Mouse (Mus musculus): ENCODE results near the gene Fancc. TPM values are rescaled to one million over a fixed set of nuclear protein-coding genes. Genes with fewer than 3 reads are reported as not detected.
A peak's percentile ranks its signal among the peaks of the same experiment; 100 is the strongest.

The Fancc gene
- polyA plus RNA-seq, 1 experiment from 2014 or later = 12.8 TPM

GRCm38 (mm10) chr13:63274488-63275166 lies 222.5 kb downstream of the Fancc start:
- ATAC-seq (no peak), DNase-seq (ENCODE audit: low spot score) (no peak)
- peaks cover 5% of the 10 kb centered on the region; the same call in 1 of the 2 replicates for H3K27me3 ChIP-seq (replicated peaks; ENCODE audit: control insufficient read depth, insufficient read depth, low read length)
- H3K4me3 ChIP-seq (ENCODE audit: low read depth, low read length) = no peak overlapping the region
- no peaks in the 10 kb centered on the region for H3K36me3 ChIP-seq (ENCODE audit: control insufficient read depth, insufficient read depth, low read length)
- 67% methylated on average over 10 of the region's 10 CpGs for WGBS
- H3K9ac ChIP-seq (ENCODE audit: low read length) = no peak overlapping the region
- H3K27ac ChIP-seq (ENCODE audit: low read depth, low read length) = no peak overlapping the region
- H3K9me3 ChIP-seq (replicated peaks; ENCODE audit: control insufficient read depth, low read length) = no peaks in the 10 kb centered on the region
- H3K4me1 ChIP-seq (ENCODE audit: control insufficient read depth, insufficient read depth, low read length) = peaks cover 23% of the 10 kb centered on the region
- peak overlapping the region; percentile 73; the same call in 1 of the 2 replicates for H3K4me2 ChIP-seq (ENCODE audit: low read length)

GRCm38 (mm10) chr13:63273859-63274258 lies 223.2 kb downstream of the Fancc start:
- Histone ChIP-seq H3K4me1 (ENCODE audit: control insufficient read depth, insufficient read depth, low read length) (peaks cover 16% of the 10 kb centered on the region), H3K4me2 (ENCODE audit: low read length) (peak overlapping the region; percentile 73), H3K9ac (ENCODE audit: low read length) (no peak overlapping the region), H3K36me3 (ENCODE audit: control insufficient read depth, insufficient read depth, low read length) (no peaks in the 10 kb centered on the region), H3K27me3 (replicated peaks; ENCODE audit: control insufficient read depth, insufficient read depth, low read length) (peaks cover 5% of the 10 kb centered on the region; the same call in 1 of the 2 replicates), H3K9me3 (replicated peaks; ENCODE audit: control insufficient read depth, low read length) (no peaks in the 10 kb centered on the region), H3K27ac (ENCODE audit: low read depth, low read length) (no peak overlapping the region), H3K4me3 (ENCODE audit: low read depth, low read length) (no peak overlapping the region)
- ATAC-seq (no peak), DNase-seq (ENCODE audit: low spot score) (no peak)
- WGBS = 34% methylated on average over 2 of the region's 2 CpGs

GRCm38 (mm10) chr13:63272602-63273229 lies 224.4 kb downstream of the Fancc start:
- peak overlapping the region; percentile 73 for H3K4me2 ChIP-seq (ENCODE audit: low read length)

GRCm38 (mm10) chr13:63272017-63272601 lies 225.0 kb downstream of the Fancc start:
- peak; percentile 26 for DNase-seq (ENCODE audit: low spot score)

More at GRCm38 (mm10) chr13:63272602-63273229, 224.4 kb downstream of the Fancc start:
- H3K9ac ChIP-seq (ENCODE audit: low read length) = peak overlapping the region; percentile 60
- no peaks in the 10 kb centered on the region for H3K36me3 ChIP-seq (ENCODE audit: control insufficient read depth, insufficient read depth, low read length)
- DNase-seq (ENCODE audit: low spot score) (peak; percentile 77), ATAC-seq (peak; percentile 91)
- WGBS = under 1% methylated on average over 26 of the region's 27 CpGs
- peak overlapping the region; percentile 37 for H3K4me3 ChIP-seq (ENCODE audit: low read depth, low read length)
- no peaks in the 10 kb centered on the region for H3K9me3 ChIP-seq (replicated peaks; ENCODE audit: control insufficient read depth, low read length)
- peaks cover 12% of the 10 kb centered on the region for H3K4me1 ChIP-seq (ENCODE audit: control insufficient read depth, insufficient read depth, low read length)
- H3K27ac ChIP-seq (ENCODE audit: low read depth, low read length) = no peak overlapping the region
- H3K27me3 ChIP-seq (replicated peaks; ENCODE audit: control insufficient read depth, insufficient read depth, low read length) = peaks cover 5% of the 10 kb centered on the region; the same call in 1 of the 2 replicates

DNA sequence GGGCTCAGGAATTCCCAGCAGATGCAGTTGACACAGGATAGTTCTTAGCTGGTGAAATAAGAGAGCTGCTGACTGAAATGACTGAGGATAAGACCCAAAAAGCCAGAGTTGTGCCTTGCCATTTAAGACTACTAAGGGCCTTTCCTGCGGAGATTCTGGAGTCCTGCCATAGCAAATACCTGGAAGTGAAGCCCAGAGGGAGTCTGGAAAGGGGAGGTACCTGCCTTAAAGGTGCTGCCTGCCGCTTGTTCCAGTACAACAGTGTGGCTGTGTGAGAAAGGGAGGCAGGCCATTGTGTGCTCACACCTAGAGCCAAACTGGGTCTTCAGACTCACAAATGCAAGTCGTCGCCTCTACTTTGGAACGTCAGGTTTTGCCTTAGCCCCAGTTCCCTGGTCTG lies 226.9 kb downstream of the Fancc start:
- no peak for ATAC-seq

More at GRCm38 (mm10) chr13:63272017-63272601, 225.0 kb downstream of the Fancc start:
- ATAC-seq = peak; percentile 44
- H3K4me1 ChIP-seq (ENCODE audit: control insufficient read depth, insufficient read depth, low read length) = peaks cover 12% of the 10 kb centered on the region
- H3K9me3 ChIP-seq (replicated peaks; ENCODE audit: control insufficient read depth, low read length) = no peaks in the 10 kb centered on the region
- H3K36me3 ChIP-seq (ENCODE audit: control insufficient read depth, insufficient read depth, low read length) = no peaks in the 10 kb centered on the region
- peak overlapping the region; percentile 37 for H3K4me3 ChIP-seq (ENCODE audit: low read depth, low read length)
- H3K27me3 ChIP-seq (replicated peaks; ENCODE audit: control insufficient read depth, insufficient read depth, low read length) = peaks cover 5% of the 10 kb centered on the region; the same call in 1 of the 2 replicates
- H3K9ac ChIP-seq (ENCODE audit: low read length) = peak overlapping the region; percentile 60
- H3K4me2 ChIP-seq (ENCODE audit: low read length) = peak overlapping the region; percentile 73
- H3K27ac ChIP-seq (ENCODE audit: low read depth, low read length) = no peak overlapping the region
- WGBS = 4% methylated on average over 16 of the region's 16 CpGs

DNA sequence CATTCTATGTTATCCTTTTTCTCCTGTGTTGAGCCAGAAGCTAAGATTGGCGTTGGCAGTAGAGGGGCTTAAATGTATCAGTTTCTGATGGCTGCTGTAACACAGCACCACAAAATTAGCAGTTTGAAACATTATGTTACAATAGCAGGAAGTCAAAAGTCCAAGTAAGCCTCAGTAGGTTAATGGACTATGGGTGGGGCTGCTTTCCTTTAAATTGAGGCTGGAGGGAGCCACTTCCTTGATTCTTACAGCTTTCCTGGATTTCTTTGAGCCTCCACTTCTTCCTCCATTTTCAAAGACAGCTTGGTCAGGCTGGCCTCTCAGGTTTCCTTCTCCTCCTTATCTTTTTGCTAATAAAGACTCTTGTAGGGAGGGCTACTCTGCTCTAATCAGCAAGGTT lies 228.3 kb downstream of the Fancc start:
- Histone ChIP-seq H3K27me3 (replicated peaks; ENCODE audit: control insufficient read depth, insufficient read depth, low read length) (peaks cover 5% of the 10 kb centered on the region; the same call in 1 of the 2 replicates), H3K4me1 (ENCODE audit: control insufficient read depth, insufficient read depth, low read length) (peaks cover 8% of the 10 kb centered on the region), H3K4me2 (ENCODE audit: low read length) (no peak overlapping the region), H3K4me3 (ENCODE audit: low read depth, low read length) (no peak overlapping the region), H3K9me3 (replicated peaks; ENCODE audit: control insufficient read depth, low read length) (no peaks in the 10 kb centered on the region), H3K27ac (ENCODE audit: low read depth, low read length) (no peak overlapping the region), H3K9ac (ENCODE audit: low read length) (no peak overlapping the region), H3K36me3 (ENCODE audit: control insufficient read depth, insufficient read depth, low read length) (no peaks in the 10 kb centered on the region)
- no peak for ATAC-seq
- 91% methylated on average over 1 of the region's 1 CpGs for WGBS
- no peak for DNase-seq (ENCODE audit: low spot score)

More for the DNA sequence above, 226.9 kb downstream of the Fancc start:
- WGBS = 34% methylated on average over 5 of the region's 5 CpGs
- no peak overlapping the region for H3K27ac ChIP-seq (ENCODE audit: low read depth, low read length)
- no peaks in the 10 kb centered on the region for H3K36me3 ChIP-seq (ENCODE audit: control insufficient read depth, insufficient read depth, low read length)
- H3K4me2 ChIP-seq (ENCODE audit: low read length) = no peak overlapping the region
- H3K9me3 ChIP-seq (replicated peaks; ENCODE audit: control insufficient read depth, low read length) = no peaks in the 10 kb centered on the region
- H3K4me3 ChIP-seq (ENCODE audit: low read depth, low read length) = no peak overlapping the region
- peaks cover 12% of the 10 kb centered on the region for H3K4me1 ChIP-seq (ENCODE audit: control insufficient read depth, insufficient read depth, low read length)
- peaks cover 5% of the 10 kb centered on the region; the same call in 1 of the 2 replicates for H3K27me3 ChIP-seq (replicated peaks; ENCODE audit: control insufficient read depth, insufficient read depth, low read length)
- DNase-seq (ENCODE audit: low spot score) = no peak
- H3K9ac ChIP-seq (ENCODE audit: low read length) = no peak overlapping the region

DNA sequence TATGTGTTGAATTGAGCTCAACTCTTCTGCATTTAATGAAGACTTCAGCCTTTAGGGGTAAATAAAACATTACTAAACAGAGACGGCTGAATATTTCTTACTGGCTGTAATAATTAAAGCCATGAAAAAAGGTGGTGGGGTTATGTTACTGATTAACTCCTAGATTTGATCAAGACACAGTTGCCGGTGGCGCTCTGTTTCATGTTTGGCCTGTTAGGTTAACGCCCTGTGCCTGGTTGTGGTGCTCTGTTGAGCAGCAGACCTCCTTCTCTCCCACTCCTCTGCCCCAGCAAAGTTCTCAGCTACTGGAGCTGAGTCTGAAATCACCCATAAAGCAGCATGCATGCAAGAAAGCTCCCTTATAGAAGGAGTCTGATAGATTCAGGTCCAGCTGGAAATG lies 228.7 kb downstream of the Fancc start:
- no peak overlapping the region for H3K4me2 ChIP-seq (ENCODE audit: low read length)
- H3K36me3 ChIP-seq (ENCODE audit: control insufficient read depth, insufficient read depth, low read length) = no peaks in the 10 kb centered on the region
- ATAC-seq (no peak), DNase-seq (ENCODE audit: low spot score) (no peak)
- H3K9ac ChIP-seq (ENCODE audit: low read length) = no peak overlapping the region
- 83% methylated on average over 4 of the region's 4 CpGs for WGBS
- H3K27me3 ChIP-seq (replicated peaks; ENCODE audit: control insufficient read depth, insufficient read depth, low read length) = peaks cover 5% of the 10 kb centered on the region; the same call in 1 of the 2 replicates
- H3K4me1 ChIP-seq (ENCODE audit: control insufficient read depth, insufficient read depth, low read length) = peaks cover 6% of the 10 kb centered on the region
- H3K9me3 ChIP-seq (replicated peaks; ENCODE audit: control insufficient read depth, low read length) = no peaks in the 10 kb centered on the region
- H3K4me3 ChIP-seq (ENCODE audit: low read depth, low read length) = no peak overlapping the region
- no peak overlapping the region for H3K27ac ChIP-seq (ENCODE audit: low read depth, low read length)

DNA sequence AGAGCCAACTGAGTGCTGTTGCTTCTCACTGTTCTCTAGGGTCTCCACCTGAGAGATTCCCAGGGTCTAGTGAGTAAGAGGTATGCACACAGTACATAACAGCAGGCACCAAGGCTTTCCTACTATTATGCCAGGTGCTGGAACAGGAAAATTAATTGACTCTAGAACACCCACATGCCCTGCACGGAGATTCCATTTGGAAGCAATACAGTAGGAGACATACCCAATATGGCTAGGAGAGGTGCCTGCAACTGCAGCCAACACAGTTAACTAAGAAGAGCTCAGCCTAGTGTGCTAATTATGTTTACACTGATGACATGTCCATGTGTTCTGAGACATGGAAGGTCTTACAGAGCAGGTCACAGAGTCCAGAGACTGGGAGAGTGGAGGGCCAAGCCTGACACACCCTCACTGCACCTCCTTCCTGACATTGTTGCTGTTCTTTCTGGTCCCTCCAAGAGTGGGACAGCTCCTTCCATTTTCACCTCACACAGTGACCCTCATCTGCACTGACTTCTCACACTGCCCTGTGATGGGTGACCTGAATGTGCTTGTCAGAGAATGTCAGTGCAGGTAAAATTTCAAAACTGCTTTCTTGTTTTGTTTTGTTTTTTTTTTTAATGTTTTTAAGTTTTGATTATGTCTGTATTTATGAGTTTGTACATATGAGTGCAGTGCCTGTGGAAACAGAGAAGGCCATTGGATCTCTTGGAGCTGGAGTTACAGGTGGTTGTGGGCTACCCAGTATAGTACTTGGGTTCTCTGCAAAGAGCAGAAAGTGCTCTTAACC lies 234.7 kb downstream of the Fancc start:
- Histone ChIP-seq H3K4me1 (ENCODE audit: control insufficient read depth, insufficient read depth, low read length) (peaks cover 12% of the 10 kb centered on the region; the same call in 1 of the 2 replicates), H3K36me3 (ENCODE audit: control insufficient read depth, insufficient read depth, low read length) (no peaks in the 10 kb centered on the region), H3K4me3 (ENCODE audit: low read depth, low read length) (no peak overlapping the region), H3K9ac (ENCODE audit: low read length) (no peak overlapping the region), H3K9me3 (replicated peaks; ENCODE audit: control insufficient read depth, low read length) (no peaks in the 10 kb centered on the region), H3K27me3 (replicated peaks; ENCODE audit: control insufficient read depth, insufficient read depth, low read length) (no peaks in the 10 kb centered on the region), H3K4me2 (ENCODE audit: low read length) (no peak overlapping the region), H3K27ac (ENCODE audit: low read depth, low read length) (no peak overlapping the region)
- 86% methylated on average over 1 of the region's 1 CpGs for WGBS
- no peak for ATAC-seq
- no peak for DNase-seq (ENCODE audit: low spot score)

Measured in forebrain, embryonic 14.5 days (tissue).